Mouse (Mus musculus) stomach, postnatal 0 days (tissue): ENCODE data around the gene Rbm45.

Source experiments
- CTCF ChIP-seq: IDR thresholded peaks from 2 replicates; pipeline ENCODE4 v1.5.1; 2016; ENCODE audit warnings: antibody characterized with exemption, low read depth, mild to moderate bottlenecking, moderate library complexity
- EP300 ChIP-seq: optimal IDR thresholded peaks from 2 replicates; pipeline ENCODE3; 2016; ENCODE audit warnings: antibody characterized with exemption

DNA sequence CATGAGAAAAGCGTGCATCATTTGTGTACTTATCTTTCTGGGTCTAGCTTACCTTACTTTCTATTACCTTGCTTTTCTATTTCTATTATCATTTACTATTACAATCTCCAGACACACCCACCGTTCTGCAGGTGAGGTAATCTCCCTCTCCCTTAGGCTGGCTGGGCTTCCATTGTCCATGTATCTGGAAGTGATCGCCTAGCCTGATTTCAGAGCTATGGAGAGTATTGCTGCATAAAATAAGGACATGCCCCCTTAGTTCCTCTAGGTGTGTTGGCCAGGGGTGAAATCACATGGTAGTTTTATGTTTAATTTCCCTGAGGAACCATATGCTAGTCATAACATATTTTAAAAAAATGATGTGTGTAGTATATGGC is 48.3 kb downstream of the Rbm45 start:
- no peak for TF ChIP-seq CTCF
- TF ChIP-seq EP300 = no peak
